Mouse (Mus musculus) natural killer cell, adult 2 months (primary cell): ENCODE results near the gene Tmem238.
"Not testable (repeated sequence)": the region's sequence is repeated elsewhere in the genome, so short reads cannot be mapped to it uniquely, and the experiment has no call there.

Source experiments
- DNase-seq, 2 experiments: peaks; one replicate each; pipeline ENCODE4 v3.0.0; 2022; ENCODE audit warnings: low spot score in 2 of 2

Gene Tmem238

GRCm38 (mm10) chr7:4789436-4789935, at the start of gene Tmem238:
TSS of gene Tmem238 (minus strand) at chr7:4789656.
- DNase-seq: no peak

DNA sequence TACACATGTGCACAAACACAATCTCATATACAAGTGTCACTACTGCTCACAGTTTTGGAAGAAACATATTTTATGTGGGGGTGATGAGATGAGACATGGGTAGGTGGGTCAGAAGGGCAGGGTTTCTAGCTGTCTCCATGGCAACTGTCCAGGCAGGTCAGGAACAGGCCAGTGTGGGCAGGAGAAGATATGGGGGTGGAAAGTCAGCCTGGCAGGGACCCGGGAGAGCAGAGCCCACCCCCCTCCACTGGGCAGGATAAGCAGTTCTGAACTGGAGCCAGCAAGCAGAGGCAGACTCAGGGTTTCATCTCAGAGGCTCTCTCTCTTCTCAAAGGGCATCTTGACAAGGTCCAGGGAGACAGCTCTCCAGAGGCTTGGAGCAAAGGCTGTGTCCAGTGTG, 48.2 kb upstream of the Tmem238 start:
- no peak for DNase-seq

DNA sequence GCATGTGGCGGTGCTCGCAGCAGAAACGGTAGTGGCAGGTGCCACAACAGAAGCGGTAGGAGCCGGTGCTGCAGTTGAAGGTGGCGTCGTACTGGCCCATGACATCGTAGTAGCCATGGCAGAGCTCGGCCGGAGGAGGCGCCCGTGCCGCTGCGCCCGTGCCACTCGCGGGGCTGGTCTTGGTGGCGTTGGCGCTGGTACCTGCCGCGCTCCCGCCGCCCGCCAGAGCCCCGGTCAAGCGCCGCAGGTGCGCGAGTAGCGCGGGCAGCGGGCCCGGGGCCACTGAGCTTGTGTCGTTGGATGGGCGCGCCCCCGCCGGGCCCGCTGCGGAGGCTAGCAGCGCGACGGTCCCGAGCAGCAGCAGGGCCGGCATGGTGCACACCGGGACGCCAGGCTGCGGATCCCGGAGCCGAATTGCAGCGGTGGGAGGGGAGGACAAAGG, 46.9 kb upstream of the Tmem238 start:
- DNase-seq: peak; percentile 53 to 70

DNA sequence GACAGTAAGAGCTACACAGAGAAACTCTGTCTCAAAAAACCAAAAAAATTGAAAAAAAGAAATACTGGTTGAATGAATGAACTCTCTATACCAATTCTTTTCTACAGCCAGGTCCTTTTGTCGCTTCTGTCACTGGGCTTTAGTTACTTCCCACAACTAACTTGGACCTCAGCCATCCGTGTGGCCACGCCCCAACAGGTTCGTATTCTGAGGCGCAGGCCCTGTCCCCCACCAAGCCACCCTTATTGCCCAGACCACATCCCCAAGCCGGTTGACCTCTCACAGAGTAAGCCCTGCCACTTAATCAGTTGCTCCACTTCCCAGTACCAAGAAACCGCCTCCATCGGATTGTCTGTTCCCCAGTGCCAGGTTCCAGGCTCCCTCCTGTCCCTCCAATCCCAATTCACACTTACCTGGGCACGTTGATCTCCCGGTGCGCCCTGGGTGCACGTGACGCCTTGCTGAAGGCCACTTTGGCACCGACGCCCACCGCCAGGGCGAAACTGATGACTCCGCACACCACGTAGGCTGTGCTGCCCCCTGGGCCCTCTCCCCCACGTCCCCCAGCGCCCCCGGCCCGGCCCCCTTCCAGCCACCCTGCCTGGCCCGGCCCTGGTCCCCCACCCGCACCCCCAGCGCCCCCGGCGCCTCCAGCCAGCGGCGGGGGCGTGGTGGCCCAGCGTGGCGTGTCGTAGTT, 46.3 kb upstream of the Tmem238 start:
- DNase-seq: no peak

- DNase-seq: no peak
These were observed 41.0 kb upstream of the Tmem238 start for GRCm38 (mm10) chr7:4830476-4830875.

GRCm38 (mm10) chr7:4825365-4825764, 35.9 kb upstream of the Tmem238 start:
- no peak for DNase-seq

GRCm38 (mm10) chr7:4822162-4822907, 32.9 kb upstream of the Tmem238 start:
- no peak for DNase-seq

GRCm38 (mm10) chr7:4821690-4822089, 32.2 kb upstream of the Tmem238 start:
- no peak for DNase-seq

GRCm38 (mm10) chr7:4820925-4821324, 31.5 kb upstream of the Tmem238 start:
- not testable (repeated sequence) for DNase-seq

DNA sequence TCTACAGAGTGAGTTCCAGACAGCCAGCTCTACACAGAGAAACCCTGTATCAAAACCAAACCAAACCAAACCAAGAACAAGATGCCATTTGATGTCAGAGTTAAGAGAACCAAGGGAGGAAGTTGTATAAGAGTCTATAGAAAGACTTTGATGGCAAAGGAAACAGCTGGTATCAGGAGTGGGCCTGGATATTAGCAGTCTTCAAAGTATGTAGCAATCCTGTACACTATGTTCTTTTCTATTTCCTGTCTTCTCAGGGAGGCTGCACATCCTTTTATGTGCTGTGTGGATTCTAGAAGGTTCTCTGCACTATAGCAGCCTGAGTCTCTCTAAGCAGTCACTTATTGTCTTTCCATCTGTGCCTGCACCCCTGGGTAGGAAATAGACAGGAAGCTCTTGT, 27.1 kb upstream of the Tmem238 start:
- DNase-seq: no peak

GRCm38 (mm10) chr7:4813105-4813791, 23.8 kb upstream of the Tmem238 start:
- no peak for DNase-seq

- DNase-seq: peak; percentile 97 to 99
These were observed 23.0 kb upstream of the Tmem238 start, which contains the start of gene Ube2s for GRCm38 (mm10) chr7:4812303-4813104. TSS of gene Ube2s (minus strand) at chr7:4812590.

DNA sequence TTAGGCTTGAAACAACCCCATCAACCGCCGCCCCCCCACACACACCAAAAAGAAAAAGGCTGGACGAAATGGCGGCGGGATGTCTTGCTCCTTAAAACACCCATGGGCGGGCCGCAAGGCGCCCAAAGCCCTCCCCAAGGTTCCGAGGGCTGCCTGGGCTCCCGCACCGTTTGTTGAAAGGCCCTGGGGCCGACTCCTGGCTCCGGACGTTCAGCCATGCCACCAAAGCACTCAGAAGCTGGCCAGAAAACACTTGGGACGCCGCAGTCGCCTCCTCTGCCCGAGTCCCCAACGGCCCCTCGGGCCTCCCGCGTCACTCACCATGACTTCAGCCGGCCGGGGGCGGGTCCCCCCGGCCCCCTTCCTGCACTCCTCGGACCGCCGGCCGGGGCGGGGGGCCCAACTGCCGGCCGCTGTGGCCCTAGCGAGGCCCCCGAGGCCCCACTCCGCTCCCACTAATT, 22.4 kb upstream of the Tmem238 start:
- DNase-seq: no peak

DNA sequence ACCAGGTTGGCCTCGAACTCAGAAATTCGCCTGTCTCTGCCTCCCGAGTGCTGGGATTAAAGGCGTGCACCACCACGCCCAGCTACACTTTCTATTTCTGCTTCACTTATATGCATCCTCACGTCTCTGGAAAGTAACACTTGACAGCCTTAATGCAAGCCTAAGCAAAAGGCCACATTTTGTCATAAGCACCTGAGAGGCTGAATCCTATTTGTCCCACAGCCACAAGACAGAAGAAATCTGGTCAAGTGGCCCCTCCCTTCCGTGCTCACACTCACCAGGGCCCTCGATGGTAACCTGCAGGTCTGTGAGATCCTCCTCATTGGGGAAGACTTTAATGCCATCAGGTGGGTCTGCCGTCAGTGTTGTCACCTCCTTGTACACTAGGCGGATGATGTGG, 21.7 kb upstream of the Tmem238 start:
- DNase-seq: not testable (repeated sequence)

DNA sequence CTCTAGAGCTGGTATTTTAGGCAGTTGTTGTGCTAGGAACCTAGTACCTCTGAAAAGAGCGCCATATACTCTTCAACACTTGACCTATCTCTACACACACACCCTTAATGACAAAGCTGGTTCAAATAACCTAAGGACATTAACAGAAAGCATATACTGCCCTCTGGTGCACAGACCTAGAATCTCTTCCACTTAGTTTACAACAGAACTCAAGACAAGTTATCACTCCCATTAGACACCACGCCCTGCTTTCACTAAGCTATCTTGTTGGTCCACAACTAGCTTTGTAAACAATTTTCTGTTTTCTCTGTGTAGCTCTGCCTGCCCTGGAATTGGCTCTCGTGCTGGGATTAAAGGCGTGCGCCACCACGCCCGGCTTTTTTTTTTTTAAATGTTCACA, 17.3 kb upstream of the Tmem238 start:
- DNase-seq: peak; percentile 32 to 42

DNA sequence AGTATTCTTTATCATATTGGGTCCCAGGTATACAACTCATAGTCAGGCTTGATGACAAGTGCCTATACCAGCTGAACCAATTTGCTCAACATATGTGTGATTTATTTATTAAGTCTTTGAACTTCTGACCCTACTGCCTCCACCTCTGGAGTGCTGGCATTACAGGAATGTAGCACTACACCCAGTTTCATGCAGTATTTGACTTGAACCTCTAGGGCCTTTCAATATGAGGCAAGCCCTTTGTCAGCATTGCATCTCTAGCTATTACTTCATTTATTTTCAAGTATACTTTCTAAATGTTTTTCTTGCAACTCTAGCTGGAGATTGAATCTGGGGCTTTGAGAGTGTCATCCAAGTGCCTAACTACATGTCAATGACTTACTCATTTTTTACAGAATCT, 12.8 kb upstream of the Tmem238 start:
- no peak for DNase-seq

- DNase-seq: peak; percentile 24
These were observed 6.4 kb upstream of the Tmem238 start for GRCm38 (mm10) chr7:4795767-4796433.

DNA sequence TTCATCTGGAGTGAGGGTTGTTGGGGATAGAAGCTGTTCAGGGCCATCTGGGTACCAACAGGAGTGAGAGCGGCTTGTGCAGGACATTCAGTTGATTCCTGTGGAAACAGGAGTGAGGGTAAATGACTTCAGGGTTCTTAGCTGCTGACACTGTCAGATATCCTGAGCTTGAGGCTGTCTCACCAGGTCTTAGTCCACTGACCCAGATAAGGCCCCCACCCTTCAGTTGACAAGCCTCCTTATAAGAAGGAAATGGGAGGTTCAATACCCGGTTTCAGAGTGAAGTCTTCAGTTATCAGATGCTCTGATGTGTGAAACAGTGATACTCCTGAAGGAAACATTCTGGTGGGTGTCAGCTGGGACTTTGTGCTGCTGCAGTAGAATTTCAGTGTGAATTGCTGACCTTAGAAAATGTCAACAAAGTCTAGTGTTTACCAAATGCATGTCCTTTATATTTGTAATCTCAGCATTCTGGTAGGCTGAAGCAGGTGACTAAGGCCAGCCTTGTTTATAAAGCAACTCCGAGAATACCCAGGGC, 5.2 kb upstream of the Tmem238 start:
- DNase-seq: no peak

GRCm38 (mm10) chr7:4793674-4794073, 4.2 kb upstream of the Tmem238 start:
- DNase-seq: no peak

DNA sequence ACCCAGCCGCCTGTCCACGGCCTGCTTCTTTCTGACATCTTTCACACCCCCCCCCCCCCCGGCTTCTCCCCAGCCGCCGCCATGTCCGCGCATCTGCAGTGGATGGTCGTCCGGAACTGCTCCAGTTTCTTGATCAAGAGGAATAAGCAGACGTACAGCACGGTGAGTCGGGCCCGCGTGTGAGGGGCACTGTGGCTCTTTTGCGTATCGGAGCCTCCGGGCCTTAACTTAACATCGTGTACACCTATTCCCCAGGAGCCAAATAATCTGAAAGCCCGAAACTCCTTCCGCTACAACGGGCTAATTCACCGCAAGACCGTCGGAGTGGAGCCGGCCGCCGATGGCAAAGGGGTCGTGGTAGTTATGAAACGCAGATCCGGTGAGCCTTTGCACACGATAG, 3.8 kb upstream of the Tmem238 start:
- DNase-seq: peak in 1 of 2 experiments; percentile 6
